Mouse (Mus musculus): ENCODE data around the gene Map9. TPM values are rescaled to one million over a fixed set of nuclear protein-coding genes. Genes with fewer than 3 reads are reported as not detected.
A peak's percentile ranks its signal among the peaks of the same experiment; 100 is the strongest.
"Not testable (repeated sequence)": the region's sequence is repeated elsewhere in the genome, so short reads cannot be mapped to it uniquely, and the experiment has no call there.

The Map9 gene
- polyA plus RNA-seq (2015; fragmentation: Nextera tagmentation; extraction: Ambion mirVana), result 0.15 and 0.16 TPM in 2 replicates

GRCm38 (mm10) chr3:82357797-82358524, at the start of gene Map9:
Map9 (plus strand) TSS chr3:82358044.
- H3K4me3 ChIP-seq (ENCODE audit: low read depth, low read length), result peak within 1 kb of the TSS; percentile 56
- no peaks in the 10 kb centered on the region for H3K4me1 ChIP-seq (ENCODE audit: control insufficient read depth, low read depth, low read length)
- H3K27ac ChIP-seq (ENCODE audit: low read length), result no peak within 1 kb of the TSS
- H3K36me3 ChIP-seq (ENCODE audit: control insufficient read depth, insufficient read depth), result no peaks in the 10 kb centered on the region
- peak; percentile 96 for ATAC-seq (ENCODE audit: low read depth)
- peak within 1 kb of the TSS; percentile 57 for H3K4me2 ChIP-seq (ENCODE audit: low read depth, low read length)
- H3K27me3 ChIP-seq (ENCODE audit: control insufficient read depth, insufficient read depth, low read depth, low read length), result peaks cover 5% of the 10 kb centered on the region
- no peak within 1 kb of the TSS for H3K9ac ChIP-seq (ENCODE audit: low read depth, low read length)
- WGBS (ENCODE audit: insufficient replicate concordance), result 1% methylated on average over 54 of the region's 54 CpGs
- no peaks in the 10 kb centered on the region for H3K9me3 ChIP-seq (replicated peaks; ENCODE audit: control insufficient read depth, low read length)

- Histone ChIP-seq H3K9me3 (replicated peaks; ENCODE audit: control insufficient read depth, low read length) (no peaks in the 10 kb centered on the region), H3K4me1 (ENCODE audit: control insufficient read depth, low read depth, low read length) (no peaks in the 10 kb centered on the region), H3K27me3 (ENCODE audit: control insufficient read depth, insufficient read depth, low read depth, low read length) (no peaks in the 10 kb centered on the region), H3K4me3 (ENCODE audit: low read depth, low read length) (no peak overlapping the region), H3K9ac (ENCODE audit: low read depth, low read length) (no peak overlapping the region), H3K27ac (ENCODE audit: low read length) (no peak overlapping the region), H3K4me2 (ENCODE audit: low read depth, low read length) (no peak overlapping the region), H3K36me3 (ENCODE audit: control insufficient read depth, insufficient read depth) (no peaks in the 10 kb centered on the region)
- no peak for ATAC-seq (ENCODE audit: low read depth)
- 59% methylated on average over 4 of the region's 4 CpGs for WGBS (ENCODE audit: insufficient replicate concordance)
Measured at GRCm38 (mm10) chr3:82315728-82316127, 42.1 kb upstream of the Map9 start.

DNA sequence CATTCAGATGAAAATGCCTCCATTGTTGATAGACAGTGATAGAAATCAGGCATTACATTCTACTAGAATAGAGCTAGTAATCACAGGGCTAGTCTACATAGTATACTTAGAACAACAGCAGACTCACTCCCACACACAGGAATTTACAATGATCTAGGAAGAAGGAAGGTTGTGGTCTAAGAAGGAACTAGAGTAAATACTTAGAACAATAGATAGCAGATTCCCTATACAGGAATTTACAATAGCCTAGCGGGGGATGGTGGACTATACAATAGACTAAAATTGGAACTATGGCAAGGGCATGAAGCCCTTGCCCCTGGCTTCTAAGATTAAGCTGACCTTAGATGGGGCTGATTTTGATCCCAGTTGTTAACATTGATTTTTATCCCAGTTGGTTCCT, 31.1 kb upstream of the Map9 start:
- H3K4me3 ChIP-seq (ENCODE audit: low read depth, low read length), result not testable (repeated sequence)

DNA sequence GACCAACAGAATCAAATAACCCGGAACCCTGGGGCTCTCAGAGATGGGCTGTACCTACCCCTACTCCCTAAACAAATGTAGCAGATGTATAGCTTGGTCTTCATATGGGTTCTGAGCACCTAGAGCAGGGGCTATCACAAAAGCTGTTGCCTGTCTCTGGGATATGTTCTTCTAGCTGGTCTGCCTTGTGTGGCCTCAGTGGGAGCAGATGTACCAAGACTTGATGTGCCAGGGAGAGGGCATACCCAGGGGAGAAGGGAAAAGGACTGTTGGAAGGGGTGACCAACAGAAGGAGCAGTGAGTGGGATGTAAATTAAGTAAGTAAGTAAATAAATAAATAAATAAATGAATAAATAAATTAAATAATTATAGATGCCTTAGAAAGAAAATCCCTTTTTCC, 25.8 kb upstream of the Map9 start:
- no peaks in the 10 kb centered on the region for H3K27me3 ChIP-seq (ENCODE audit: control insufficient read depth, insufficient read depth, low read depth, low read length)
- ATAC-seq (ENCODE audit: low read depth), result no peak
- H3K9ac ChIP-seq (ENCODE audit: low read depth, low read length), result no peak overlapping the region
- no peaks in the 10 kb centered on the region for H3K9me3 ChIP-seq (replicated peaks; ENCODE audit: control insufficient read depth, low read length)
- no peak overlapping the region for H3K27ac ChIP-seq (ENCODE audit: low read length)
- WGBS (ENCODE audit: insufficient replicate concordance), result 43% methylated on average over 1 of the region's 1 CpGs
- H3K36me3 ChIP-seq (ENCODE audit: control insufficient read depth, insufficient read depth), result no peaks in the 10 kb centered on the region
- no peak overlapping the region for H3K4me3 ChIP-seq (ENCODE audit: low read depth, low read length)
- no peaks in the 10 kb centered on the region; the same call in 1 of the 2 replicates for H3K4me1 ChIP-seq (ENCODE audit: control insufficient read depth, low read depth, low read length)
- H3K4me2 ChIP-seq (ENCODE audit: low read depth, low read length), result no peak overlapping the region

More for the DNA sequence above, 31.1 kb upstream of the Map9 start:
- not testable (repeated sequence) for H3K9ac ChIP-seq (ENCODE audit: low read depth, low read length); H3K4me1 ChIP-seq (ENCODE audit: control insufficient read depth, low read depth, low read length); H3K9me3 ChIP-seq (replicated peaks; ENCODE audit: control insufficient read depth, low read length); H3K27ac ChIP-seq (ENCODE audit: low read length); ATAC-seq (ENCODE audit: low read depth); H3K27me3 ChIP-seq (ENCODE audit: control insufficient read depth, insufficient read depth, low read depth, low read length); H3K4me2 ChIP-seq (ENCODE audit: low read depth, low read length); H3K36me3 ChIP-seq (ENCODE audit: control insufficient read depth, insufficient read depth)
- WGBS (ENCODE audit: insufficient replicate concordance), result 76% methylated on average over 1 of the region's 1 CpGs

- Histone ChIP-seq H3K9ac (ENCODE audit: low read depth, low read length) (no peak overlapping the region), H3K4me1 (ENCODE audit: control insufficient read depth, low read depth, low read length) (no peaks in the 10 kb centered on the region; the same call in 1 of the 2 replicates), H3K36me3 (ENCODE audit: control insufficient read depth, insufficient read depth) (no peaks in the 10 kb centered on the region), H3K27ac (ENCODE audit: low read length) (no peak overlapping the region), H3K9me3 (replicated peaks; ENCODE audit: control insufficient read depth, low read length) (no peaks in the 10 kb centered on the region), H3K4me2 (ENCODE audit: low read depth, low read length) (no peak overlapping the region), H3K4me3 (ENCODE audit: low read depth, low read length) (no peak overlapping the region), H3K27me3 (ENCODE audit: control insufficient read depth, insufficient read depth, low read depth, low read length) (no peaks in the 10 kb centered on the region)
- 63% methylated on average over 4 of the region's 4 CpGs for WGBS (ENCODE audit: insufficient replicate concordance)
- no peak for ATAC-seq (ENCODE audit: low read depth)
Measured at GRCm38 (mm10) chr3:82332536-82332935, 25.3 kb upstream of the Map9 start.

- H3K9me3 ChIP-seq (replicated peaks; ENCODE audit: control insufficient read depth, low read length), result no peaks in the 10 kb centered on the region
- H3K4me1 ChIP-seq (ENCODE audit: control insufficient read depth, low read depth, low read length), result no peaks in the 10 kb centered on the region; the same call in 1 of the 2 replicates
- no peaks in the 10 kb centered on the region for H3K27me3 ChIP-seq (ENCODE audit: control insufficient read depth, insufficient read depth, low read depth, low read length)
- H3K4me3 ChIP-seq (ENCODE audit: low read depth, low read length), result no peak overlapping the region
- H3K27ac ChIP-seq (ENCODE audit: low read length), result no peak overlapping the region
- no peaks in the 10 kb centered on the region for H3K36me3 ChIP-seq (ENCODE audit: control insufficient read depth, insufficient read depth)
- H3K9ac ChIP-seq (ENCODE audit: low read depth, low read length), result no peak overlapping the region
- H3K4me2 ChIP-seq (ENCODE audit: low read depth, low read length), result peak overlapping the region; percentile 38
- 6% methylated on average over 16 of the region's 16 CpGs for WGBS (ENCODE audit: insufficient replicate concordance)
- ATAC-seq (ENCODE audit: low read depth), result no peak
Measured at GRCm38 (mm10) chr3:82333128-82333969, 24.5 kb upstream of the Map9 start.

DNA sequence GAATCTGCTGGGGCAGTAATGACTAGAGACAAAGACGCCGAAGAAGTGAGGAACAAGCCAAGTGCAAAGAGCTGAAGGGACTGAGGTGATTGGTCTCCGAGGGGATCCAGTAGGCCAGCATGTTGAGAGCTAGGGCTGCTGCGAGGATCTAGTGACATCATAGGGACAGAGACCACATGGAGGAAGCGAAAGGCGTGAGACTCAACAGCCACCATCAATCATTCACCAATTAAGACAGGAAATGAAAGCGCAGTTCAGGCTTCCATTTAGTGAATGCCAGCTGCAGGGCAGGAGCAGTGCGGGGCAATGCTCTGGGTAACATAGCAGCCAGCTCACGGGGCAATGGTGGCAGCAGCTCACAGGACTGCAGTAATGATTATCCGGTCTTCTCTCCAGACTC, 17.7 kb upstream of the Map9 start:
- no peaks in the 10 kb centered on the region for H3K27me3 ChIP-seq (ENCODE audit: control insufficient read depth, insufficient read depth, low read depth, low read length)
- H3K4me3 ChIP-seq (ENCODE audit: low read depth, low read length), result no peak overlapping the region
- H3K27ac ChIP-seq (ENCODE audit: low read length), result no peak overlapping the region
- no peaks in the 10 kb centered on the region for H3K4me1 ChIP-seq (ENCODE audit: control insufficient read depth, low read depth, low read length)
- H3K9me3 ChIP-seq (replicated peaks; ENCODE audit: control insufficient read depth, low read length), result no peaks in the 10 kb centered on the region
- no peaks in the 10 kb centered on the region for H3K36me3 ChIP-seq (ENCODE audit: control insufficient read depth, insufficient read depth)
- no peak for ATAC-seq (ENCODE audit: low read depth)
- H3K9ac ChIP-seq (ENCODE audit: low read depth, low read length), result no peak overlapping the region
- no peak overlapping the region for H3K4me2 ChIP-seq (ENCODE audit: low read depth, low read length)
- WGBS (ENCODE audit: insufficient replicate concordance), result 42% methylated on average over 10 of the region's 10 CpGs

DNA sequence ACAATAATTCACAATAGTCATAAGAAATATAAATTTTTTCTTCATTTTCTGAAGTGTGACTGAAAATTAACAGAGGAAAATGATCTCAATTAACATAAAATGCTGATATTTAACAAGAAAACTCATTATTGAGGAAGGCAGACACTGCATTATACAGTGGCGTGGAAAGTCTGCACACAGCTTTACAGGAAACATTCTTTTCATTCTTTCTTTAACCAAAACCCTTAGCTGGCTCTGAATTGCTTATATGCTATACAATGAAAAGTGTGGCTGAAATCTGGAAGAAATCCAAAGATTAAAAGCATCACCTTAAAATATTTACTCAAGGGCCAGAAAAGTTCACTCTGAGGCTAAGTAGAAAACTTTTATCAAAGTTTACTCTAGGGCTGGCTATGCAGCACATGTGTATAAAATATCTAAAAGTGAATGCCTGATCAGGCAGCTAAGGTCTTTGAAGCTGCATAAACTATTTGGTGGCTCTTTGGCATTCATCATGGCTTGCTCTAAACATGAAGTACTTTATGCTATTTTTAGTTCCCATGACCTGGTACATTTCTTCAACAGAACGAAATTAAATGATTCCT, 9.5 kb upstream of the Map9 start:
- no peak for ATAC-seq (ENCODE audit: low read depth)
- WGBS (ENCODE audit: insufficient replicate concordance), result 42% methylated on average over 2 of the region's 2 CpGs
- Histone ChIP-seq H3K27me3 (ENCODE audit: control insufficient read depth, insufficient read depth, low read depth, low read length) (no peaks in the 10 kb centered on the region), H3K27ac (ENCODE audit: low read length) (no peak overlapping the region), H3K36me3 (ENCODE audit: control insufficient read depth, insufficient read depth) (no peaks in the 10 kb centered on the region), H3K4me3 (ENCODE audit: low read depth, low read length) (no peak overlapping the region), H3K9me3 (replicated peaks; ENCODE audit: control insufficient read depth, low read length) (no peaks in the 10 kb centered on the region), H3K9ac (ENCODE audit: low read depth, low read length) (no peak overlapping the region), H3K4me1 (ENCODE audit: control insufficient read depth, low read depth, low read length) (no peaks in the 10 kb centered on the region), H3K4me2 (ENCODE audit: low read depth, low read length) (no peak overlapping the region)

- Histone ChIP-seq H3K4me3 (ENCODE audit: low read depth, low read length) (no peak overlapping the region), H3K9me3 (replicated peaks; ENCODE audit: control insufficient read depth, low read length) (no peaks in the 10 kb centered on the region), H3K4me2 (ENCODE audit: low read depth, low read length) (no peak overlapping the region), H3K36me3 (ENCODE audit: control insufficient read depth, insufficient read depth) (no peaks in the 10 kb centered on the region), H3K9ac (ENCODE audit: low read depth, low read length) (no peak overlapping the region), H3K27me3 (ENCODE audit: control insufficient read depth, insufficient read depth, low read depth, low read length) (no peaks in the 10 kb centered on the region), H3K27ac (ENCODE audit: low read length) (no peak overlapping the region), H3K4me1 (ENCODE audit: control insufficient read depth, low read depth, low read length) (no peaks in the 10 kb centered on the region)
- no peak for ATAC-seq (ENCODE audit: low read depth)
- WGBS (ENCODE audit: insufficient replicate concordance), result 19% methylated on average over 2 of the region's 2 CpGs
Measured at GRCm38 (mm10) chr3:82350321-82350720, 7.5 kb upstream of the Map9 start.

Data from liver, embryonic 16.5 days (tissue).